Mouse (Mus musculus) bone marrow macrophage, adult 2 months (primary cell): ENCODE data around the gene Serpinb7.

Experiments used
- CTCF ChIP-seq: IDR thresholded peaks from 2 replicates; pipeline ENCODE4 v1.5.1; 2012; ENCODE audit warnings: low read depth, mild to moderate bottlenecking, low read length, moderate library complexity
- POLR2A ChIP-seq: IDR thresholded peaks from 2 replicates; pipeline ENCODE4 v1.6.1; 2012; ENCODE audit warnings: mild to moderate bottlenecking, low read depth, low read length, borderline replicate concordance

GRCm38 (mm10) chr1:107422487-107422886 is 23.0 kb downstream of the Serpinb7 start:
- TF ChIP-seq CTCF (no peak), POLR2A (no peak)
